Comparison of ENCODE assay signal across 8 mouse cellular contexts in the genomic region with DNA sequence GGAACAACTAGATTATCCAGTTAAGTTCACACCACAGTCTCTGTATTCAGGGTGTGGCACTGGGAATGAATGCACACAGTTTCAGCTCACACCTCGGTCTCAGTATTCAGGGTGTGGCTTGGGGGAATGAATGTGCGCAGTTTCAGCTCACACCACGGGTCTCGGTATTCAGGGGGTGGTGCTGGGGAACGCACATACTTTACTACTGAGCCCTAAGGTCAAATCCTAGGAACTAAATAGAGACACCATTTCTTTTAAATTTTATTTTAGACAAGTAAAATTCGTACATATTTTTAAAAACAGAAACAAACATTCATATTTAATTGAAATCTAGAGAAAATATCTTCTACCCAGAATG. TPM values are rescaled to one million over a fixed set of nuclear protein-coding genes. Genes with fewer than 3 reads are reported as not detected.
DNase-seq lines count a peak whose midpoint lies in the region; ATAC-seq and TF ChIP-seq lines count a peak whose summit lies in the region.

No protein-coding gene starts in this region.

- no peak for TF ChIP-seq POLR2A in thymus, adult 2 months (IDR thresholded peaks at IDR 0.05; ENCODE audit: control insufficient read depth, extremely low read depth, insufficient read depth, low read length, poor library complexity)

- ATAC-seq in liver, embryonic 14.5 days (ENCODE audit: insufficient read depth), result peak; percentile 62

- no peaks in the 10 kb centered on the region for H3K9me3 ChIP-seq in liver, embryonic 14.5 days (ENCODE audit: control insufficient read depth, low read length)

- peak overlapping the region; percentile 5; the same call in 1 of the 2 replicates for H3K4me2 ChIP-seq in liver, embryonic 14.5 days (ENCODE audit: low read depth)

- 85% methylated on average over 6 of the region's 6 CpGs for WGBS in thymus, adult 2 months
- WGBS in liver, embryonic 14.5 days (ENCODE audit: insufficient replicate concordance), result 37% methylated on average over 6 of the region's 6 CpGs

- H3K4me3 ChIP-seq in thymus, adult 2 months (ENCODE audit: control insufficient read depth, insufficient read depth, low read length), result no peak overlapping the region
- H3K4me3 ChIP-seq in liver, embryonic 14.5 days (ENCODE audit: insufficient read depth in 1 of 2, low read depth in 2 of 2, low read length in 2 of 2), result no peak overlapping the region

- peaks cover 5% of the 10 kb centered on the region; the same call in 1 of the 2 replicates for H3K4me1 ChIP-seq in thymus, adult 2 months (replicated peaks; ENCODE audit: control insufficient read depth, insufficient read depth, low read length)
- peaks cover 29 to 33% of the 10 kb centered on the region in 2 experiments for H3K4me1 ChIP-seq in liver, embryonic 14.5 days (replicated peaks; ENCODE audit: control insufficient read depth in 2 of 2, insufficient read depth in 2 of 2, low read length in 1 of 2)

- no peak overlapping the region for H3K9ac ChIP-seq in liver, embryonic 14.5 days (replicated peaks)

- H3K36me3 ChIP-seq in thymus, adult 2 months (ENCODE audit: control insufficient read depth, insufficient read depth, low read length), result no peaks in the 10 kb centered on the region
- H3K36me3 ChIP-seq in liver, embryonic 14.5 days (replicated peaks; ENCODE audit: control insufficient read depth, insufficient read depth, low read depth), result peaks cover 3% of the 10 kb centered on the region; the same call in 1 of the 2 replicates

- H3K27me3 ChIP-seq in thymus, adult 2 months (ENCODE audit: control insufficient read depth, insufficient read depth, low read length), result no peaks in the 10 kb centered on the region
- H3K27me3 ChIP-seq in liver, embryonic 14.5 days (ENCODE audit: control insufficient read depth, insufficient read depth, low read length), result no peaks in the 10 kb centered on the region

- TF ChIP-seq CTCF in thymus, adult 2 months (IDR thresholded peaks at IDR 0.05; ENCODE audit: borderline replicate concordance, control insufficient read depth, extremely low read depth, insufficient read depth, low read length, poor library complexity), result no peak
- no peak for TF ChIP-seq CTCF in liver, embryonic 14.5 days (IDR thresholded peaks at IDR 0.05; ENCODE audit: low read depth)

- no peak for TF ChIP-seq EP300 in liver, embryonic 14.5 days (IDR thresholded peaks at IDR 0.05; ENCODE audit: low read depth)

- H3K27ac ChIP-seq in thymus, adult 2 months (ENCODE audit: control insufficient read depth, insufficient read depth, low read length), result peak overlapping the region; percentile 48
- no peak overlapping the region for H3K27ac ChIP-seq in liver, embryonic 14.5 days

- peak; percentile 45 for DNase-seq in gastrocnemius, adult 18-20 months (ENCODE audit: low spot score)
- no peak for DNase-seq in gastrocnemius, postnatal 10 days
- no peak for DNase-seq in thymus, adult 2 months
- DNase-seq in thymus, postnatal 0 days (ENCODE audit: low spot score), result no peak
- no peak for DNase-seq in liver, embryonic 14.5 days (ENCODE audit: low read depth in 3 of 3, low spot score in 3 of 3)
- no peak for DNase-seq in right cerebral cortex, postnatal 36 days (ENCODE audit: low spot score in 2 of 2)
- no peak for DNase-seq in kidney, postnatal 14 days
- no peak for DNase-seq in frontal cortex, postnatal 36 days (ENCODE audit: low spot score in 2 of 2)

RNA-seq across cellular contexts. Expression of gene Kmt2e, which starts 18.0 kb away (rescaled TPM):
- 10 to 100 TPM; 20.3 to 28.3 TPM for total RNA-seq in gastrocnemius, adult 18-20 months (2021)
- total RNA-seq in gastrocnemius, postnatal 10 days (2021), result 10 to 100 TPM; 33.1 to 45.6 TPM
- polyA plus RNA-seq in thymus, adult 2 months (2012; rRNA removed), result 37.0 and 40.7 TPM in 2 replicates
- 84.6 and 111 TPM in 2 replicates for polyA plus RNA-seq in thymus, postnatal 0 days (2015; fragmentation: Nextera tagmentation; extraction: Ambion mirVana)
- 5.7 and 8.0 TPM in 2 replicates for polyA plus RNA-seq in liver, embryonic 14.5 days (2012; rRNA removed)
- 24.7 and 25.0 TPM in 2 replicates for polyA plus RNA-seq in liver, embryonic 14.5 days (2014; fragmentation: Nextera tagmentation; extraction: Ambion mirVana)
